Mouse (Mus musculus) E14TG2a.4 (cell line): ENCODE measurements at regions not wholly inside any gene's neighbourhood (a gene's known extent, or its start where the extent isn't known, plus 50 kb on each side); places are given as distances from the start of the nearest gene placed in this dataset.
"Not testable (repeated sequence)": the region's sequence is repeated elsewhere in the genome, so short reads cannot be mapped to it uniquely, and the experiment has no call there.

Source experiments
- H3K27me3 ChIP-seq: 2 replicates; pipeline ENCODE4 v1.6.1; 2014; ENCODE audit warnings: low read length, control low read depth; ENCODE audit not compliant: insufficient read depth
- H3K36me3 ChIP-seq: 2 replicates; pipeline ENCODE4 v1.6.1; 2014; ENCODE audit warnings: low read length, control low read depth; ENCODE audit not compliant: insufficient read depth
- H3K4me1 ChIP-seq: replicated peaks from 2 replicates; pipeline ENCODE4 v1.6.1; 2014; ENCODE audit warnings: low read depth, low read length, control low read depth
- H3K4me3 ChIP-seq: replicated peaks from 2 replicates; pipeline ENCODE4 v1.5.1; 2014; ENCODE audit warnings: mild to moderate bottlenecking, low read length
- H3K9me3 ChIP-seq: 2 replicates; pipeline ENCODE4 v1.6.1; 2014; ENCODE audit warnings: low read length, control low read depth
- CTCF ChIP-seq: conservative IDR thresholded peaks from 2 replicates; pipeline ENCODE4 v1.5.1; 2014; ENCODE audit warnings: low read length
- NANOG ChIP-seq: IDR thresholded peaks from 2 replicates; pipeline ENCODE4 v1.6.1; 2014; ENCODE audit warnings: borderline replicate concordance, low read length, mixed read lengths
- POU5F1 ChIP-seq: IDR thresholded peaks from 2 replicates; pipeline ENCODE4 v1.6.1; 2014; ENCODE audit warnings: low read length, borderline replicate concordance

GRCm38 (mm10) chr4:3413493-3414441, 228.6 kb upstream of the Vmn1r3 start:
- H3K9me3 ChIP-seq: peaks cover 35% of the 10 kb centered on the region
- peaks cover 18% of the 10 kb centered on the region for H3K4me1 ChIP-seq
- H3K27me3 ChIP-seq: no peaks in the 10 kb centered on the region
- no peaks in the 10 kb centered on the region for H3K36me3 ChIP-seq
- no peak for TF ChIP-seq NANOG
- no peak for TF ChIP-seq POU5F1
- no peak for TF ChIP-seq CTCF
- no peak overlapping the region for H3K4me3 ChIP-seq

- H3K27me3 ChIP-seq, H3K36me3 ChIP-seq, H3K4me3 ChIP-seq: not testable (repeated sequence)
- Histone ChIP-seq H3K4me1 (peaks cover 18% of the 10 kb centered on the region), H3K9me3 (peaks cover 28% of the 10 kb centered on the region)
Observed at GRCm38 (mm10) chr4:3412323-3412722, 227.2 kb upstream of the Vmn1r3 start.

DNA sequence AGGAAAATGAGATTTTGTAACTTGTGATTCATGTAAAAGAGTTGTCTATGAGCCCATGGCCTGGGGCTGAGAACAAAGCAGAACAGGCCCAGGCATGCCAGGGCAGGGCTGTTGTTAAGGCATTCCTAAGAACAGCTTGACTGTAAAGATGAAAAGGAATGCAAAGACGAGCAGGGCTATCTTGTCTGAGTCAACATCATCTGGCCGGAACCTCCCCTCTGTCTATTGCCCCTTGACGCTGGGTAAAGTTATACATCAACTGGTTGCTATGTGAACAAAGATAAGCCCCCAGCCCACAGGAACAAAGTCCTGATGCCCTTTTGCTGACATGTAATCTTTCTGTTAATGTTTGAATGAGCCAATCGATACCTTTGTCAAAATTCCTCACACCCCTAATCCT, 217.7 kb upstream of the Vmn1r3 start:
- not testable (repeated sequence) for H3K4me1 ChIP-seq, H3K36me3 ChIP-seq, H3K27me3 ChIP-seq, H3K4me3 ChIP-seq
- peaks cover 37% of the 10 kb centered on the region for H3K9me3 ChIP-seq

DNA sequence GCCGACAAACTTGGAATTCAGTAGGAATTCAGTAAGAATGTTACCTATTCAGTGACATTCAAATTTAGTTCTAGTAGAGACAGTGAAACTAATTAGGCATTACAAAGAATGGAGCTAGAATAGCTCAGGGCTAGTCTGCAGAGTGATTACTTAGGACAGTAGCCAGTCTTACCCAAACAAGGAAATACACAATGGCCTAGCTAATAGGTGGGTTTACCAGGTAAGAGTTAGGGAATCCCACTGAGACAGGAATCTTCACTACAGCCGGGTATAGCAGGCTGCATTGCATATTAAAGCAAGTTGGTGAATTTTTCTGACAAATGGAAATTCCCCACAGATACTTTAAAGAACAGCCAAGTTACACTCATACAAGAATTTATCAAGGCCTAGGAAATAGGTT, 216.6 kb upstream of the Vmn1r3 start:
- peak; percentile 36; the same call in 1 of the 2 replicates for TF ChIP-seq NANOG
- H3K4me1 ChIP-seq: not testable (repeated sequence)

DNA sequence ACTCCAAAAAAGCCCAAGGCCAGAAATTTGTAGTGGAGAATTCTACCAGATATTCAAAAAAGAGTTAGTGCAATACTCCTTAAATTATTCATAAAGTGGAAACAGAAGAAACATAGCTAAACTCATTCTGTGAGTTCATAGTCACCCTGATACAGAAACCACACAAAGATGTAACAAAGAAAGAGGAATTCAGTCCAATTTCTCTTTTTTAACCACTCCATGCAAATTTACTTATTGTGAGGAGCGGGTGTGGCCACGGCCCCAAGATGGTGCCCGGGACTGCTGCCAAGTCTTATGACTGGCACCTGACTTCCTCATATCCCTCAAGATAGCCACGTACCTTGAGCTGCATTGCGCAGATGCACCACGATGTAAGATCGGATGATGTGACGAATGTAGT, 206.4 kb upstream of the Vmn1r3 start:
- not testable (repeated sequence) for H3K36me3 ChIP-seq, H3K4me3 ChIP-seq, H3K27me3 ChIP-seq, H3K4me1 ChIP-seq, H3K9me3 ChIP-seq

More for the DNA sequence above, 216.6 kb upstream of the Vmn1r3 start:
- not testable (repeated sequence) for H3K36me3 ChIP-seq, H3K4me3 ChIP-seq, H3K27me3 ChIP-seq
- H3K9me3 ChIP-seq: peaks cover 37% of the 10 kb centered on the region

DNA sequence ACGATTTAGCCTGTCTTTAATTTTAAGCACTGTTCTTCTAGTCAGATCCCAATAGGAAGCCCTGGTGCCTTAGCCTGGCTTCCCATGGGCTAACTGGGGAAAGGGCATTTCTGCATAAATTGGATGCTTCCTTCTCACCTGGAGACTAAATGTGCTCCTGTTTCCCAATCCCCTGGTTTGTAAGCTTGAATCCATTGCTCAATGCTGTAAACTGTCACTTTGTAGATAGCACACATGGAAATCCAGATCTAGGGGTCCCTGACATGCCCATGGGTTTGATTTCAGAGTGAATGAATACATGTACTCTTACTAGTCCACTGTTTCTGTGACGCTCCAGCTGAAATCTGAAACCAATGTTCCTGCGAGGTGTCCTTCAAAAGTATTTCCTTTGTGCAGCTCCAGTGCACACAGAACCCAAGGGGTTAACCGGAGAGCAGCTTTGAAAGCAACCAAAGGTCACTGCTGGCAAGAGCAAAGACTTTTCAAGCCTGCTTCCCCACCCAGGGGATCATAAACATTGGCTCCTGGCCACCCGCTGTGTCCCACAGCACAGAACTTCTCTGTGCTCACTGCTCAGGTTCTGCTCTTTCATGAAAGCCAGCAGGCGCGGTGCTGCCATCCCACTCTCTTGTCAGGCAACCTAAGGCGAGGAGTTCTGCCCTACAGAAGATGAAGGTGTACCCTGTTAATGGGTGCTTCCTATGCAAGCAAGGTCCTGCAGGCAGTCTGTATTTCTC, 188.0 kb upstream of the Vmn1r3 start:
- H3K36me3 ChIP-seq, H3K4me1 ChIP-seq, H3K9me3 ChIP-seq, H3K27me3 ChIP-seq, H3K4me3 ChIP-seq: not testable (repeated sequence)

DNA sequence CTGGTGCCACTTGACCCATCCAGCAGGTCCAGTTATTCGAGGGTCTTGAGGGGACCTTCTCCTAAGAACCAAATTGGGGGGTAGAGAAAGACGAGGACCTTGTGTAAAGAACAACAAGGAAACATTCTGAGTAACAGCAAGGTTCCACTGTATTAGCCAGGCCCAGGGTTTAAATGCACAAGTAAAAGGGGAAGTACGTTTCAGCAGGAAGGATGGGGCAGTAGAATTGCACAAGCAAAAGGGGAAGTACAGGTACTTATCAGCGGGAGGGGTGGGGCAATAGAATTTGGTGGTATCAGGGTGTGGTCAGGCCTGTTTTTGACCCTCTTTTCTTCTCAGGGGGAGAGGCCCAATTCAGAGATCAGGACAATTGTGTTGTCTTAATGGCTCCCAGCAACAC, 182.9 kb upstream of the Vmn1r3 start:
- H3K4me1 ChIP-seq, H3K27me3 ChIP-seq, H3K4me3 ChIP-seq, H3K36me3 ChIP-seq: not testable (repeated sequence)
- H3K9me3 ChIP-seq: peaks cover 51% of the 10 kb centered on the region

DNA sequence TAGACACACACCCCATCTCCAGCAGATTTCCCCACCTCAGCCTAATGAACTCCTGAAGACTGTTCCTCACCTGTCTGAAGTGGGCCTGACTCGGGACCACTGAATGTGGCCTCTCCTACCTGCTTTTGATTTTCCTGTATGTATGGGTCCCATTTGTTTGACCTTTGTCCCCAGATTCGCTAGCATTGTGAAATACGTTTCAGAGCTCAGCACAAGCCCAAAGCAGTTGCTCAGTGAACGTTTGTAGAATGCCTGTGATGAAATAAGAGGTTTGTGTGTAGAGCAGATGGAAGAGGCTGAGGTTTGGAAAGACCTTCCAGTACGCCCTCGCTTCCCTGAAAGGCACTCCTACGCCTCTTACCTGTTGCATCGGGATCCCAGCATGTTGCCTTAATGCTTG, 158.3 kb upstream of the Vmn1r3 start:
- H3K4me1 ChIP-seq, H3K4me3 ChIP-seq, H3K9me3 ChIP-seq, H3K27me3 ChIP-seq, H3K36me3 ChIP-seq: not testable (repeated sequence)

GRCm38 (mm10) chr4:3342696-3343095, 157.5 kb upstream of the Vmn1r3 start:
- not testable (repeated sequence) for H3K4me1 ChIP-seq, H3K36me3 ChIP-seq, H3K9me3 ChIP-seq, H3K27me3 ChIP-seq, H3K4me3 ChIP-seq

DNA sequence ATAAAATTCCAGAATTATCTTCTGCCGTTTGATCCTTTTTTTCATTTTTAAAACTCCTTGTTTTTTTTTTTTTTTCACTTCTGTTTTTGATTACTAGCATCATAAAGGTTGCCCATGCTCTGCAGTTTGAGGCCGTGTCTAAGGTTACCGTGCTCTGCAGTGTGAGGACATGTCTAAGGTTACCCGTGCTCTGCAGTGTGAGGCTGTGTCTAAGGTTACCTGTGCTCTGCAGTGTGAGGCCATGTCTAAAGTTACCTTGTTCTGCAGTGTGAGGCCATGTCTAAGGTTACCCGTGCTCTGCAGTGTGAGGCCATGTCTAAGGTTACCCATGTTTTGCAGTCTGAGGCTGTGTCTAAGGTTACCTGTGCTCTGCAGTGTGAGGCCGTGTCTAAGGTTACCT, 157.0 kb upstream of the Vmn1r3 start:
- not testable (repeated sequence) for H3K36me3 ChIP-seq, H3K27me3 ChIP-seq, H3K4me1 ChIP-seq, H3K4me3 ChIP-seq, H3K9me3 ChIP-seq
